Mouse (Mus musculus): ENCODE results near the gene Cdx2.
A peak's percentile ranks its signal among the peaks of the same experiment; 100 is the strongest.

Cdx2 gene

DNA sequence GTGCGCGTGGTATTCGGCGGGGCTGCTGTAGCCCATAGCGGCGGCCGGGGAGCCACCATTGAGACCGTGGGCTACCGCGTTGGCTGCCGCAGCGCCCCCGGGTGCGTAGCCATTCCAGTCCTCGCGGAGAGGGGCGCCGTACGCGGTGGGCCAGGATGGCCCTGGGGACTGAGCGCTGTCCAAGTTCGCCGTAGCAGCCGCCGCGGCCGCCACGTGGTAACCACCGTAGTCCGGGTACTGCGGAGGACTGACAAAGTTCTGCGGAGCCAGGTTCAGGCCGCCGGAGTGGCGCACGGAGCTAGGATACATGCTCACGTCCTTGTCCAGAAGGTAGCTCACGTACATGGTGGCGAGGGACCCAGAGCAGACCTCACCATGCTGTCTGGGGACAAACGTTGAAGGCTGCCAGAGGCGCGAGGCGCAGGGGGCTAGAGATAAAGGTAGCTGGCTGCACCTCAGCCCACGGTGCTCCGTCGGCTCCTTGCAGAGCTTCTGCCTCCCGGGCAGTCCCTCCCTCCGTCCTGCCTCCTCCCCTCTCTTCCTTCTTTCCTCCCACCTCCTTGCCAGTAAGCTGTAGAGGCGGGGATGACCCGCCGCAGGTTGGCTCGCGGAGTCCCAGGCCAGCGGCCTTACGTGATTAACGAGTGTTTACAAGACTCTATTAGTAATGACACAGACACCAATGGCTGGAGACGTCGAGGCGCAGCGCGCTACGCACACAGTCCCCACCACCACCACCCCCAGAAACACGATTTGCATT, at the start of gene Cdx2:
TSS of gene Cdx2 (minus strand) at position 633 of the 760 bp plus-strand sequence.
- DNase-seq (ENCODE audit: low read depth in 2 of 2, low spot score in 2 of 2): no peak

GRCm38 (mm10) chr5:147356260-147357055, 49.4 kb upstream of the Cdx2 start:
- no peak for DNase-seq (ENCODE audit: low read depth in 2 of 2, low spot score in 2 of 2)

DNA sequence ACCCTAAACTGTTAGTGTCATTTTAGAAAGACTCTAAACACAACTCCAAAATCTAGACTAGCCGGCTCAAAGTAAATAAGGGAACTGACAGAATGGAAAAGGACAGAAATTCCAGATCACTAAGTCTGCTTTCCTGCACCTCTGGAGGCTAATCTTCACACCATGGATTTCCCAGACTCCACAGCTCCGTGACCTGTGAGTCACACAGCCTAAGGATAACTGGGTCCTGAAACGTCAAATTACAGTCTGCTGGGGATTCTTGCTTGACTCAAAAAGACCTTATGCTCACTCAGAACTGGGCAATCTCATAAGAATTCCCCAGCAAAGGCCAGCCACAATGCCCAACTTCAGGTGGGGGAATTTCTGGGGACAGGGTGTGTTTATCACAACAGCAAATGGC, 48.7 kb upstream of the Cdx2 start:
- no peak for DNase-seq (ENCODE audit: low read depth in 2 of 2, low spot score in 2 of 2)

GRCm38 (mm10) chr5:147354985-147355384, 47.9 kb upstream of the Cdx2 start:
- no peak for DNase-seq (ENCODE audit: low read depth in 2 of 2, low spot score in 2 of 2)

DNA sequence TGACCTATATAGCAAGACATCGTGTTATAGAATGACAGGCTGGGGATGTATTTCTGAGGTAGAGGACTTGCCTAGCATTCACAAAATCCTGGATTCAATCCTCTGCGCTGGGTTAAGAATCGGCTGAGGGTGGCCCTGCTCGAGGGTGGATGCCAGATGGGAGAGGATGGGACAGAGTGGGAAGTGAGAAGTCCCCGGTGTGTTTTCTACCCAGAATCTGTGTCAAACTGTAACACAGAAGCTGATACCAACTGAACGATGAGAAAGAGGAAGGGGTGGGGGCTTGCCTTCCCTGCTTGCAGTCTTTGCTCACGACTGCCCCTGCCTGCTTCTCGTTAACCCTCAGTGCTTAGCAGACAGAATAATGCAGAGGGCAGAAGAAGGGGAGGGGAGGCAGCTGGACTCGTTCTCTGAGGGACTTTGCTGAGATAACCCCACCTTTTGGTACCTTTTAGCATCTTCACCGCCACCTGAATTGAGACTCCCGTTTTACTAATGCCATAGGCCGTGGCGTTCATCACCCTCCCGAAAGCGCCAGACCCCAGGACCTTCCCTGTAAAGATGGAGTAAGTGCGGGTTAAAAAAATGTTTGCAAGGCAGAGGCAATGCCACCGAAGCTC, 47.2 kb upstream of the Cdx2 start:
- DNase-seq (ENCODE audit: low read depth in 2 of 2, low spot score in 2 of 2): no peak

DNA sequence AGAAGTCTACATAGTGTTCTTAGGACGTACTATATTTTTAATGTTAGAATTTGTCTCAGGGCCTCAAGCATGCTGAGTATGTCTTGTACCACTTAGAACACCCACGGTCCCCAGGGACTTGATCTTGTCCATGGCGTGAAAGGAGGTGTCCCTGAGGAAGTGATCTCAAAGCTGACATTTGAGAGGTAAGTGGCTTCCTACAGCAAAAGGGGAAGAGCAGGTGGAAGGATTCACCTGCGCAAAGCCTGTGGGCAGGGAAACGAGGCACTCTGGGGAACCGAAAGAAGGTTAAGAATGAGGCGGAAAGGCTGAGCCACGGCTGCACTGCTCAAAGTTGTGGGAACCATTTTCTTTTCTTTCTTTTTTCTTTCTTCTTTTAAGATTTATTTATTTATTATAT, 44.9 kb upstream of the Cdx2 start:
- no peak for DNase-seq (ENCODE audit: low read depth in 2 of 2, low spot score in 2 of 2)

GRCm38 (mm10) chr5:147345981-147346380, 38.9 kb upstream of the Cdx2 start:
- DNase-seq (ENCODE audit: low read depth in 2 of 2, low spot score in 2 of 2): no peak

DNA sequence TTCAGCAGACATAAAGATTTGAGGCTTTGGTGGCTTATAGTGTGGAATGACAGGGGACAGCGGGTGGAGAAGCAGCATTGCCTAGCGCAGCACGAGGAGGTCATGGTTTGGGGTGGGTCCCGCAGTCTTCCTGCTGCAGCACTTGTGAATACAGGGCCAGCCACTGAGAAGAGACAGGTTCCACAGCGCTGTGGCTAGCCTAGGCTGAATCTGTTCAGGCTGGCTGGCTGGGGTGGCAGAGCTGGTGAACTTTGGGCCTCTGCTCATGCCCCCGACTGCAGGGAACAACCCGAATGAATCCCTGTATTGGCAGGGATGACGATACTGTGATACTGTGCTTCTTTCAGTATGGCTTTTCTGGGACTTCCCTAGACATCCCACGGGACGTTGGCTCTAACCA, 36.8 kb upstream of the Cdx2 start:
- no peak for DNase-seq (ENCODE audit: low read depth in 2 of 2, low spot score in 2 of 2)

- no peak for DNase-seq (ENCODE audit: low read depth in 2 of 2, low spot score in 2 of 2)
These were observed 35.8 kb upstream of the Cdx2 start for GRCm38 (mm10) chr5:147342901-147343300.

DNA sequence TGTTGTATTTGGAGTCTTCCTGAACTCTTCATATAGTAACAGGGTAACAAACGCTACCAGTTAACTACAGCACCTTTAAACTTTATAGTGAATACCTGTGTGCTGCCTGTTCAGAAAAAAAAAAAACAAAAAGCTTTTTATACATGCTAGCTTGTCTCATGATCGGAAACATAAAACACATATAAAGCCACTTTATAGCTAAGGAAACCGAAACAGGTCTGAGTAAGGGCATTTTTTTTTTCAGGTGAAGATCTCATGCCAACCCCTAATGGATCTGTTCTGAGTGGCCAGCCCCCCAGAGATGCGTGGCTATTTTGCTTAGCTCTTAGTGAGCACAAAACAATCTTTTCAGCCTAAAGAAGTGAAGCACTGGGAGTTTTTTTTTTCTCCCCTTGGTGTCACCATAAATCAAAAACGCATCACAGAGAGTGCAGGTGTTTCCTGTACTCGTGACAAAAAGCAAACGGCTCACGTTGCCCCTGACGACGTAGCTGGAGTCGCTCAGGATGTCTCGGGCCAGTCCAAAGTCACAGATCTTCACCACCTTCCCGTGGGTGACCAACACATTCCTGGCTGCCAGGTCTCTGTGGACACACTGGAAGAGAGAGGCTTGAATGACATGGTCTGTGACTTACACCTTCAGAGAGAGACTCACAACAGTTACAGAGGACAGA, 33.8 kb upstream of the Cdx2 start:
- peak; percentile 55 to 57 for DNase-seq (ENCODE audit: low read depth in 2 of 2, low spot score in 2 of 2)

DNA sequence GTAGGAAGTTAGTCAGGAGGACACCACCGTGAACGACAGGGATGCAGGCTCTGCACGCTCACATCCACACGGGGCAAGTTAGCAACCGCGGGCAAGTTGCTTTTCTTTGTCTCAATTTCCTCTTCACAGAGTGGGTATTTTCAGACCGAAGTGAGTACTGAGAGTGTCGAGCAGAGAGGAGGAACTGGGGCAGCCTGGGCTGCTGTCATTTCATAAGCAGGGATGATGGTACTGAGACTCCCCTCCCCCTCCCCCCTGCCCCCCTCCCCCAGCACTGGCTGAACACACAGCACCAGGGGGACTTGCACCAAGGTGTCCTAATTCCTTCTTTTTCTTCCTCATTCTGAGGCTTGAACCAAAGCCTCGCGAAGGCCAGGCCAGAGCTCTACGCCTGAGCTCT, 32.5 kb upstream of the Cdx2 start:
- no peak for DNase-seq (ENCODE audit: low read depth in 2 of 2, low spot score in 2 of 2)

DNA sequence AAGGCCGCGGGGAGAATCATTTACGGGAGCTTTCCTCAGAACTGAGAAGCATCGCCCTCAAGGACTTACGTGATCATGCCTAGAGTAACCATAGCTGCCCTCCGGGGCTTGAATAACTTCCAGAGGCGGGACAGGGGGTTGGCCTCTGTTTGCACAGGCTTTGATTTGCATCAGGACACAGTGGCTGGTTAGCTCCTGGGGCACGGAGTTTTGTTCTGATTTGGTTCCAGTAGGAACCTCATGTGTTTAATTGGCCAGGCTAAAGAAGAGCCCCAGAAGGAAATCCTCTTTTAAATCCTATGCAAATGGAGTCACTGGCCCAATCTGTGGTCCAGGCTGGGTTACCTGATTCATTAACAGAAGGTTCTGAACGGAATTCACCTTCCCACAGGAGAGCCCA, 31.9 kb upstream of the Cdx2 start:
- no peak for DNase-seq (ENCODE audit: low read depth in 2 of 2, low spot score in 2 of 2)

DNA sequence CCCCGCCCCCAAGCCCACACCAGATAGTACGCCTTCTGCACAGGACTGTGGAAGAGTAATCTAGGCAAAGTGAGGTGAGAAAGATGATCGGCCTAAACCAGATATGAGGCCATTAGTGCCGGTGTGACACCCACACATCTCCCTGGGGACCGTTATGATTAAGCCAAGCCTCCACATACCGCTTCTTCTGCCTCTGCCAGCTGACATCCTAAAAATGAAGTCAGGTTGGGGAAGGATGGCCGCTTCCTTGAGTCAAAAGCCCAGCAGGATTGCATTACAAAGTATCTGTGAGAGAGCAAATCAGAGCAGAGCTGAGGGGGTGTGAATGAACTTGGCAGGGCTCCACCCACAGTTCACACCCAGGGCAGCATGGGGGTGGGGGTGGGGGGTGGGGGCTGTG, 25.6 kb upstream of the Cdx2 start:
- no peak for DNase-seq (ENCODE audit: low read depth in 2 of 2, low spot score in 2 of 2)

DNA sequence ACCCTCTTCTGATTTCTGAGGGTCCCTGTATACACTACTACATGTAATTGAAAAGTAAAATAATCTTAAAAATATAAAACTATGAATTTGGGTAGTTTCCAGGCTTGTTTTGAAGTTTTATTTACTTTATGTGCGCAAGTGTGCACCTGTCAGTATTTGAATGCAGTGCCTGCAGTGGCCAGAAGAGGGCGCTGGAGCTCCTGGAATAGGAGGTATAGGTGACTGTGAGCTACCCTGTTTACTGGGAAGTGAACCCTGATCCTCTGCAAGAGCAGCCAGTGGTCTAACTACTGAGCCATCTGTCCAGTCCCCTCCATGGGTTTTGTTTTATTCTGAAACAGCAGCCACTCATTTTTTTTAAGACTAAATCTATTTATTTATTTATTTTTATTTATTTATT, 24.5 kb upstream of the Cdx2 start:
- DNase-seq (ENCODE audit: low read depth in 2 of 2, low spot score in 2 of 2): peak; percentile 74 to 79

GRCm38 (mm10) chr5:147329946-147330345, 22.9 kb upstream of the Cdx2 start:
- DNase-seq (ENCODE audit: low read depth in 2 of 2, low spot score in 2 of 2): no peak

DNA sequence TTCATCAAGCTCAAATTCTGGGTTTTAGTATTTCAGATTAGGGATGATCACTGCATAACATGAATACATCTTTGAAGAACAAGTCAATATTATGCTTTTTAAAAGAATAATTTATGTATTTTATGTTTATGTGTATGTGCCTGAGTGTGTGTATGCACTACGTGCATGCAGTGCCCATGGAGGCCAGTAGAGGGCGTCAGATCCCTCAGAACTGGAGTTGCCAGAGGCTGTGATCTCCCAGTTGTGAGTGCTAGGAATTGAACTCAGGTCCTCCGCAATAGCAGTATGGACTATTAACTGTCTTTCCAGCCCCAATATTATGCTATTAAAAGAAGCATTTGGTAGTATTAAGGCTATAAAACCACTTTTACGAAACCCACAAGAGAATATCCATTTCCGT, 20.6 kb upstream of the Cdx2 start:
- DNase-seq (ENCODE audit: low read depth in 2 of 2, low spot score in 2 of 2): no peak

GRCm38 (mm10) chr5:147325931-147326330, 18.9 kb upstream of the Cdx2 start:
- DNase-seq (ENCODE audit: low read depth in 2 of 2, low spot score in 2 of 2): no peak

- DNase-seq (ENCODE audit: low read depth in 2 of 2, low spot score in 2 of 2): peak; percentile 86 to 90
These were observed 16.3 kb upstream of the Cdx2 start for GRCm38 (mm10) chr5:147323237-147323917.

DNA sequence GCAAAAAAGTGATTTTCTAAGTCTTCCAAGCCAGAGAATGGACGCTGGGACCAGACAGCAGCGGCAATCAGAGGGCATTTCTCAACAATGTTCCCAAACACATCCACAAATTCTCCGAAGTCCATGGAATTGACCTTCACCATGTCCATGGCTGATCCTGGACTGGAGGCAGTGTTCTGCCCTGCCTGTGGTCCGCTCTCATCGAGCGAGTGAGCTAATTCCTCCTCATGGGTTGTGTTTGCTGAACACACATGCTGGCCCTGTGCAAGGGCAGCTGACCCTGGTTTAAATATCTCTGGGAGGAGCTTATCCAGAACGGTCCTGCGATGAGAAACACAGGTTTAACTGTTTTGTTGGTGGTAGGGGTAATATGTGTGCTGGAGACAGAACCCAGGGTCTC, 15.1 kb upstream of the Cdx2 start, which contains the start of gene Urad:
TSS of gene Urad (minus strand) at position 258 of the 400 bp plus-strand sequence.
- no peak for DNase-seq (ENCODE audit: low read depth in 2 of 2, low spot score in 2 of 2)

GRCm38 (mm10) chr5:147319653-147320052, 12.6 kb upstream of the Cdx2 start:
- DNase-seq (ENCODE audit: low read depth in 2 of 2, low spot score in 2 of 2): peak in 1 of 2 experiments; percentile 28

GRCm38 (mm10) chr5:147317991-147318390, 10.9 kb upstream of the Cdx2 start:
- DNase-seq (ENCODE audit: low read depth in 2 of 2, low spot score in 2 of 2): no peak
